Mouse (Mus musculus) forebrain, embryonic 11.5 days (tissue): ENCODE data around the gene Ghsr. TPM values are rescaled to one million over a fixed set of nuclear protein-coding genes. Genes with fewer than 3 reads are reported as not detected.
"Not testable (repeated sequence)": the region's sequence is repeated elsewhere in the genome, so short reads cannot be mapped to it uniquely, and the experiment has no call there.

Source experiments
- ATAC-seq: fragments of 200-750 bp; cut with Nextera tagmentation; replicated peaks from 2 replicates; pipeline ENCODE4 v1.8.0; 2017; ENCODE audit warnings: moderate TSS enrichment; ENCODE audit not compliant: low FRiP score
- DNase-seq: peaks from one replicate; pipeline ENCODE4 v3.0.0-alpha.2; 2017; ENCODE audit warnings: low spot score
- H3K27ac ChIP-seq: fragments of 300-500 bp; sonication (generic); 2 replicates; pipeline ENCODE4 v1.5.1; 2014; ENCODE audit warnings: low read depth, low read length
- H3K27me3 ChIP-seq: fragments of 300-500 bp; sonication (generic); 2 replicates; pipeline ENCODE4 v1.6.1; 2014; ENCODE audit warnings: mild to moderate bottlenecking, low read length, mixed read lengths; ENCODE audit not compliant: control insufficient read depth, insufficient read depth
- H3K36me3 ChIP-seq: fragments of 300-500 bp; sonication (generic); 2 replicates; pipeline ENCODE4 v1.6.1; 2014; ENCODE audit warnings: mild to moderate bottlenecking, low read length, moderate library complexity, mixed read lengths; ENCODE audit not compliant: control insufficient read depth, insufficient read depth
- H3K4me1 ChIP-seq: fragments of 300-500 bp; sonication (generic); replicated peaks from 2 replicates; pipeline ENCODE4 v1.6.1; 2014; ENCODE audit warnings: low read length, mixed read lengths; ENCODE audit not compliant: control insufficient read depth, insufficient read depth
- H3K4me2 ChIP-seq: fragments of 300-500 bp; sonication (generic); 2 replicates; pipeline ENCODE4 v1.6.1; 2014; ENCODE audit warnings: low read depth, mild to moderate bottlenecking, low read length, moderate library complexity, mixed read lengths; ENCODE audit not compliant: severe bottlenecking
- H3K4me3 ChIP-seq: fragments of 300-500 bp; sonication (generic); 2 replicates; pipeline ENCODE4 v1.5.1; 2014; ENCODE audit warnings: low read depth, low read length
- H3K9ac ChIP-seq: fragments of 300-500 bp; sonication (generic); 2 replicates; pipeline ENCODE4 v1.6.1; 2014; ENCODE audit warnings: low read length
- H3K9me3 ChIP-seq: fragments of 300-500 bp; sonication (generic); 2 replicates; pipeline ENCODE4 v1.6.1; 2016; ENCODE audit warnings: low read length, mixed read lengths; ENCODE audit not compliant: control insufficient read depth
- WGBS: fragments of 180-500 bp; shearing (Covaris S2); extraction: QIAGEN DNeasy Blood & Tissue Kit; methylation state at CpG from one replicate; pipeline ENCODE4 v1.1.7; 2014; 5-methylcytosine and 5-hydroxymethylcytosine counted together
- polyA plus RNA-seq: library from polyadenylated mRNA; unstranded; fragments of >200 nt; fragmentation: Nextera tagmentation; extraction: Ambion mirVana; gene quantifications from 2 replicates; pipeline ENCODE4 v1.2.1, GENCODE M21; 2014

Gene Ghsr
- polyA plus RNA-seq, 1 experiment from 2014 or later = not detected

- Histone ChIP-seq H3K9ac (no peak overlapping the region), H3K4me1 (no peaks in the 10 kb centered on the region), H3K9me3 (no peaks in the 10 kb centered on the region), H3K4me3 (no peak overlapping the region), H3K27me3 (peaks cover 7% of the 10 kb centered on the region; the same call in 1 of the 2 replicates), H3K36me3 (no peaks in the 10 kb centered on the region), H3K27ac (no peak overlapping the region), H3K4me2 (no peak overlapping the region)
- DNase-seq (no peak), ATAC-seq (no peak)
- 87% methylated on average over 4 of the region's 4 CpGs for WGBS
These were observed 6.8 kb downstream of the Ghsr start for GRCm38 (mm10) chr3:27377935-27378334.

- H3K9ac ChIP-seq = no peak overlapping the region
- 72% methylated on average over 3 of the region's 3 CpGs for WGBS
- ATAC-seq = no peak
These were observed 13.7 kb downstream of the Ghsr start for GRCm38 (mm10) chr3:27384836-27385235.

DNA sequence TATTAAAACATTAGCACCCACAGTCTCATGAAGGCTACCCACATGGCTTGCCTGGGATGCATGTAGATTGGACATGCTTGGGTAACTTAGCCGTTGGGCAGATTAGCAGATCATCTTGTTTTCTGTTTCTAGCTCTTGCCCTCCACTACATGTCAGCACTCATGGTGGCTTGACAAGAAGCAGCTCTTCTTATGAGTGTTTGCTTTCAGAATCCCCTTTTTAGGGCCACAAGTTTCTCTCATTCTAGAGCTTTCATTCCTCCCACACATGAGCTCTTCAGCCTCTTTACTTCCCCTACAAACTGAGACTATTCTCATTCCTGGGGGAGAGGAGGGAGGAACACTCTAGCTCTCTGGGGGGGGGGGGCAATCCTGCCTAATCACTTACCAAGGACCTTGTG lies 18.8 kb downstream of the Ghsr start:
- no peak overlapping the region for H3K4me2 ChIP-seq
- H3K4me1 ChIP-seq = no peaks in the 10 kb centered on the region
- DNase-seq = no peak
- no peaks in the 10 kb centered on the region for H3K27me3 ChIP-seq
- H3K27ac ChIP-seq = no peak overlapping the region
- whole genome bisulfite sequencing = 81% methylated on average over 1 of the region's 1 CpGs
- no peaks in the 10 kb centered on the region for H3K36me3 ChIP-seq
- no peak for ATAC-seq
- H3K4me3 ChIP-seq = no peak overlapping the region
- H3K9ac ChIP-seq = no peak overlapping the region
- no peaks in the 10 kb centered on the region for H3K9me3 ChIP-seq

More at GRCm38 (mm10) chr3:27384836-27385235, 13.7 kb downstream of the Ghsr start:
- Histone ChIP-seq H3K9me3 (no peaks in the 10 kb centered on the region), H3K4me3 (no peak overlapping the region), H3K27me3 (no peaks in the 10 kb centered on the region), H3K27ac (no peak overlapping the region), H3K4me1 (no peaks in the 10 kb centered on the region), H3K36me3 (no peaks in the 10 kb centered on the region), H3K4me2 (no peak overlapping the region)
- DNase-seq = no peak

- not testable (repeated sequence) for H3K27ac ChIP-seq, ATAC-seq, DNase-seq, H3K9me3 ChIP-seq, H3K36me3 ChIP-seq, H3K27me3 ChIP-seq, H3K4me3 ChIP-seq, H3K4me1 ChIP-seq, H3K4me2 ChIP-seq, H3K9ac ChIP-seq
- 89% methylated on average over 3 of the region's 3 CpGs for WGBS
These were observed 29.8 kb downstream of the Ghsr start for GRCm38 (mm10) chr3:27400996-27401395.

- 89% methylated on average over 3 of the region's 3 CpGs for WGBS
- Histone ChIP-seq H3K9me3 (no peaks in the 10 kb centered on the region), H3K36me3 (no peaks in the 10 kb centered on the region), H3K27ac (no peak overlapping the region), H3K4me3 (no peak overlapping the region), H3K9ac (no peak overlapping the region), H3K4me1 (no peaks in the 10 kb centered on the region), H3K27me3 (no peaks in the 10 kb centered on the region), H3K4me2 (no peak overlapping the region)
- DNase-seq = no peak
- ATAC-seq = no peak
These were observed 35.3 kb downstream of the Ghsr start for GRCm38 (mm10) chr3:27406440-27406839.

GRCm38 (mm10) chr3:27408564-27408963 lies 37.4 kb downstream of the Ghsr start:
- 78% methylated on average over 2 of the region's 2 CpGs for WGBS
- DNase-seq = peak; percentile 7
- ATAC-seq = no peak

GRCm38 (mm10) chr3:27411286-27411685 lies 40.1 kb downstream of the Ghsr start:
- no peak for ATAC-seq
- DNase-seq = no peak
- no peaks in the 10 kb centered on the region for H3K36me3 ChIP-seq
- no peaks in the 10 kb centered on the region for H3K9me3 ChIP-seq
- H3K9ac ChIP-seq = no peak overlapping the region
- WGBS = 89% methylated on average over 2 of the region's 2 CpGs
- H3K4me2 ChIP-seq = no peak overlapping the region
- no peak overlapping the region for H3K4me3 ChIP-seq
- H3K4me1 ChIP-seq = no peaks in the 10 kb centered on the region
- H3K27ac ChIP-seq = no peak overlapping the region
- no peaks in the 10 kb centered on the region for H3K27me3 ChIP-seq

More at GRCm38 (mm10) chr3:27408564-27408963, 37.4 kb downstream of the Ghsr start:
- Histone ChIP-seq H3K27ac (no peak overlapping the region), H3K4me3 (no peak overlapping the region), H3K9ac (no peak overlapping the region), H3K4me1 (no peaks in the 10 kb centered on the region), H3K9me3 (no peaks in the 10 kb centered on the region), H3K4me2 (no peak overlapping the region), H3K36me3 (no peaks in the 10 kb centered on the region), H3K27me3 (no peaks in the 10 kb centered on the region)

DNA sequence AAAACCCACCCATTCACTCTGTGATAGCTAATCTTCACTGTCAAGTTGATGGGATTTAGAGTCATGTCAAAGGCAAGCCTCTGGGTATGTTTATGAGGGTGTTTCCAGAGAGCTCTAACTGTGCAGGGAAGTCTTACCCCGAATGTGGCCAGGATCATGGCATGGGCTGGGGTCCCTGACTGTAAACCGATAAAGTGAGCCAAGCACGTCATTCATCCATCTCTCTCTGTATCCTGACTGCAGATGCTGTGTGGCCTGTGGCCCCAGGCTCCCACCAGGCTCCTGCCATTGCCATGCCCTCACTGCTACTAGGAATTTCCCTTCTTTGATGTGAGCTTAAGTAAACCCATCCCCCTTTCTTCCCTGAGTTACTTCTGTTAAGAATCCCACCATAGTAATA lies 42.4 kb downstream of the Ghsr start:
- no peak for ATAC-seq
- no peak overlapping the region for H3K27ac ChIP-seq

GRCm38 (mm10) chr3:27416786-27417185 lies 45.6 kb downstream of the Ghsr start:
- Histone ChIP-seq H3K27me3 (no peaks in the 10 kb centered on the region), H3K4me2 (no peak overlapping the region), H3K4me1 (no peaks in the 10 kb centered on the region), H3K9ac (no peak overlapping the region), H3K27ac (no peak overlapping the region), H3K9me3 (no peaks in the 10 kb centered on the region), H3K36me3 (no peaks in the 10 kb centered on the region; the same call in 1 of the 2 replicates), H3K4me3 (no peak overlapping the region)
- 82% methylated on average over 10 of the region's 10 CpGs for WGBS
- ATAC-seq (no peak), DNase-seq (no peak)

More for the DNA sequence above, 42.4 kb downstream of the Ghsr start:
- H3K36me3 ChIP-seq = no peaks in the 10 kb centered on the region
- no peak overlapping the region for H3K4me3 ChIP-seq
- no peaks in the 10 kb centered on the region for H3K27me3 ChIP-seq
- H3K4me2 ChIP-seq = no peak overlapping the region
- H3K4me1 ChIP-seq = no peaks in the 10 kb centered on the region
- no peaks in the 10 kb centered on the region for H3K9me3 ChIP-seq
- DNase-seq = no peak
- no peak overlapping the region for H3K9ac ChIP-seq
- 74% methylated on average over 3 of the region's 3 CpGs for WGBS
